Mouse (Mus musculus) intestine, postnatal 0 days (tissue): ENCODE measurements around the gene Tcf7l1. TPM values are rescaled to one million over a fixed set of nuclear protein-coding genes. Genes with fewer than 3 reads are reported as not detected.

Source experiments
- ATAC-seq: fragments of 200-750 bp; cut with Nextera tagmentation; 2 replicates; pipeline ENCODE4 v1.8.0; 2017; ENCODE audit warnings: mild to moderate bottlenecking, moderate TSS enrichment, moderate library complexity
- H3K27ac ChIP-seq: fragments of 300-500 bp; sonication (generic); 2 replicates; pipeline ENCODE4 v1.5.1; 2014; ENCODE audit warnings: mild to moderate bottlenecking, low read depth, low read length, moderate library complexity
- H3K27me3 ChIP-seq: fragments of 300-500 bp; sonication (generic); replicated peaks from 2 replicates; pipeline ENCODE4 v1.6.1; 2014; ENCODE audit warnings: low read length, mixed read lengths; ENCODE audit not compliant: control insufficient read depth, insufficient read depth
- H3K36me3 ChIP-seq: fragments of 300-500 bp; sonication (generic); 2 replicates; pipeline ENCODE4 v1.6.1; 2014; ENCODE audit warnings: mild to moderate bottlenecking, moderate library complexity; ENCODE audit not compliant: control insufficient read depth, insufficient read depth
- H3K4me1 ChIP-seq: fragments of 300-500 bp; sonication (generic); replicated peaks from 2 replicates; pipeline ENCODE4 v1.6.1; 2014; ENCODE audit warnings: antibody characterized with exemption, low read length, mixed read lengths; ENCODE audit not compliant: control insufficient read depth, insufficient read depth
- H3K4me2 ChIP-seq: fragments of 300-500 bp; sonication (generic); replicated peaks from 2 replicates; pipeline ENCODE4 v1.6.1; 2014; ENCODE audit warnings: low read depth, mild to moderate bottlenecking, moderate library complexity
- H3K4me3 ChIP-seq: fragments of 300-500 bp; sonication (generic); 2 replicates; pipeline ENCODE4 v1.5.1; 2014; ENCODE audit warnings: low read depth, low read length
- H3K9ac ChIP-seq: fragments of 300-500 bp; sonication (generic); 2 replicates; pipeline ENCODE4 v1.6.1; 2014; ENCODE audit warnings: mild to moderate bottlenecking, low read depth, low read length
- H3K9me3 ChIP-seq: fragments of 300-500 bp; sonication (generic); 2 replicates; pipeline ENCODE4 v1.6.1; 2016; ENCODE audit warnings: mixed run types; ENCODE audit not compliant: control insufficient read depth
- CTCF ChIP-seq: sonication (generic); IDR thresholded peaks from 2 replicates; pipeline ENCODE4 v1.5.1; 2016; ENCODE audit warnings: low read depth, mild to moderate bottlenecking, control low read depth, antibody characterized with exemption, moderate library complexity
- WGBS: fragments of 180-500 bp; shearing (Covaris S2); extraction: QIAGEN DNeasy Blood & Tissue Kit; methylation state at CpG from one replicate; pipeline ENCODE4 v1.1.7; 2014; 5-methylcytosine and 5-hydroxymethylcytosine counted together
- polyA plus RNA-seq: library from polyadenylated mRNA; unstranded; fragments of >200 nt; fragmentation: Nextera tagmentation; extraction: Ambion mirVana; gene quantifications from 2 replicates; pipeline ENCODE4 v1.2.1, GENCODE M21; 2015

Tcf7l1 gene
- polyA plus RNA-seq, 1 experiment from 2014 or later: 6.8 TPM

DNA sequence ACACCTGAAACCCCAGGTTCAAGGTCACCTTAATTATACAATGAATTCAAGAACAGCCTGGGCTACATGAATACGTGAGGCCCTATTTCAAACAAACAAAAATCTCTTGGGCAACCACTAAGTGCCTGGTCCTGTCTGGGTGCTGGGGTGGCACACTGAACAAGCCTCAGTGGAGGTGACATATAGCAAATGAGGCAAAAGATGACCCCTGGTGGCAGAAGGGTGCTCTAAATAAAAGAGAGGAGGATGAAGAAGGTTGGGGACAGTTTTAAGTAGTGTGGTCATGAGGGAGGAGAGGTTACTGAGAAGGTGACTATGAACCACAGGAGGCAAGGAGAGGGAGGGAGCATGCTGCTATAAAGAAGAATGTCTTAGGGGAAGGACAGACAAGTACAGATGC, 37.8 kb downstream of the Tcf7l1 start:
- 74% methylated on average over 1 of the region's 1 CpGs for WGBS
- no peak for ATAC-seq
- Histone ChIP-seq H3K9me3 (no peaks in the 10 kb centered on the region), H3K36me3 (no peaks in the 10 kb centered on the region), H3K27ac (no peak overlapping the region), H3K27me3 (no peaks in the 10 kb centered on the region), H3K4me2 (no peak overlapping the region), H3K4me1 (no peaks in the 10 kb centered on the region), H3K4me3 (no peak overlapping the region), H3K9ac (no peak overlapping the region)
- peak; percentile 48 for TF ChIP-seq CTCF

DNA sequence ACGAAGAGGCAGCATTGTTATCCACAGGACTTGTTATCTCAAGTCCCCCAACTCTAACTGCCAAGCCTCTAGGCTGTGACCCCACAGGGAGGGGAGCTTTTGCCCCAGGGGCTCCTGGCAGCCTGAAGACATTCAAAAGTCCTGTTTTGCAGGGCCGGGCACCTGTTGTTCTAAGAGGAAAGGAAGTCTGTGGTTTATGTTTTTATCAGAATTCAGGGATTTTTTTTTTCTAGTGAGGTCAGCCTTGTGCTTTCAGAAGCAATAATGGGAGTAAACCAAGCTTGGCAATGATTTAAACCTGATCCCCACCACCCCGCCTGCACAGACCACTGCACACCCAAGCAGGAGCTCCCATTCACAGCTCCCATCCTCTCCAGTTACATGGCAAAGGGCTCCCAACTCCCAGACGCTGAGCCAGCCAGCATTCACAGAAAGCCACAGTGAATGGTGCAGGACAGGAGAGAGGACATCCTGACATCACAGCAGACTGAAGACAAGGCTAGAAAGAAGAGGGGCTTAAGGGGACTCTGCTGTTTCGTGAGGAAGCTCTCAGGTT, 40.1 kb downstream of the Tcf7l1 start:
- Histone ChIP-seq H3K4me1 (no peaks in the 10 kb centered on the region), H3K4me3 (no peak overlapping the region), H3K27me3 (no peaks in the 10 kb centered on the region), H3K9me3 (no peaks in the 10 kb centered on the region), H3K36me3 (no peaks in the 10 kb centered on the region), H3K27ac (no peak overlapping the region), H3K4me2 (no peak overlapping the region), H3K9ac (no peak overlapping the region)
- TF ChIP-seq CTCF: no peak
- no peak for ATAC-seq
- WGBS: 38% methylated on average over 5 of the region's 5 CpGs

DNA sequence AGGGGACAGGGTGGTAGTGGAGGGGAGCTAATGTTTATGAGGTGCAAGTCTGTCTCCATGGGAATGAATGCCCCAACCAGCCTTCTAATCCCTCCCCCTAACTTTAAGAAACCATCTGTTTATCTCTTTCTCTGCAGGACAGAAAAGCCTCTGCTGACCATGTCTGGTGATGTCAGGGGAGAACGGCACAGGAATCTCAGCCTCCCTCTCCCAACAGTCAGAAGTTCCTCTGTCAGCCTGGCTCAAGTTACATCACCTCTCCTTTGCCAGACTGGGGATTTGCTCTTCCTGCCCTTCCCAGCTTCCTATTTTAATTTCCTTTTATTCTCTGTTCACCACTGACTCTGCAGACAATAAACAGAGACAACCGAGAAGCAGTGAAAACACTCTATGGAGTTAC, 40.6 kb downstream of the Tcf7l1 start:
- no peak for TF ChIP-seq CTCF
- Histone ChIP-seq H3K4me1 (no peaks in the 10 kb centered on the region), H3K9me3 (no peaks in the 10 kb centered on the region), H3K36me3 (no peaks in the 10 kb centered on the region), H3K4me3 (no peak overlapping the region), H3K27ac (no peak overlapping the region), H3K27me3 (no peaks in the 10 kb centered on the region), H3K4me2 (no peak overlapping the region), H3K9ac (no peak overlapping the region)
- no peak for ATAC-seq
- WGBS: 23% methylated on average over 2 of the region's 2 CpGs

DNA sequence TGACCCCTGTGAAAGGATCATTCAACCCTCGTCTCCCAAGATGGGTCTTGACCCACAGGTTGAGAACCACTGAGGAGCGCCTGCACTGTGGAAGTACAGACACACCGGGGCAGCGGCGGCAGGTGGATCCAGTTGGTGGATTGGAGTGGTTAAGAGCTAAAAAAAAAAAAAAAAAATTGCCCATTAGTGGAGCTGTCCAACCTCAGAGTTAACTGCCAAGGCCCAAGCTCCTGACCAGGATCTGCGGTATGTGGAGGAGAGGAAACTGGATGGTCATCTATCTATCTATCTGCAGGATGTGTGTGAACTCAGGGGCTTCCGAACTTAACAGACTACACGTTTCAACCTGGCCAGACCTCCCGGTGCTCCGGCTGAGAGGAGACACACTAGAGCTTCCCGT, 41.2 kb downstream of the Tcf7l1 start:
- 60% methylated on average over 11 of the region's 11 CpGs for WGBS
- H3K36me3 ChIP-seq: no peaks in the 10 kb centered on the region
- H3K4me1 ChIP-seq: no peaks in the 10 kb centered on the region
- no peak overlapping the region for H3K9ac ChIP-seq
- TF ChIP-seq CTCF: no peak
- H3K4me2 ChIP-seq: no peak overlapping the region
- no peak for ATAC-seq
- no peaks in the 10 kb centered on the region for H3K27me3 ChIP-seq
- no peak overlapping the region for H3K27ac ChIP-seq
- no peak overlapping the region for H3K4me3 ChIP-seq
- no peaks in the 10 kb centered on the region for H3K9me3 ChIP-seq

DNA sequence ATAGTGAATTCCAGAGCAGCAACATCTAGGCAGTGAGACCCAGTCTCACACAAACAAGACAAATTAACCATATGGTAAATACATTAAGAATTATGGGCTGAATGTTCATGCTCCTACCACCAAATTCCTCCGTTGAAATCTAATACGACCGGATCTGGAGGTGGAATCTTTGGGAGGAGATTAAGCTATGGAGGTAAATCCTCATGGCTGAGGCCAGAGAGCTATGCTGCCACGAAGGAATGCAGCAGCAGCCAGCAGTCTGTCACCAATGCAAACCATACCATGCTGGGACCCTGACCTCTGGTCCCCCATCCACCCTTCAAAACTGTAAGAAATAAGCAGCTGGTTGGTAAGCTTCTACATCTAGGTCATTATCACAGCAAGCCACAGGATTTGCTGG, 41.9 kb downstream of the Tcf7l1 start:
- Histone ChIP-seq H3K4me2 (no peak overlapping the region), H3K4me1 (no peaks in the 10 kb centered on the region)

DNA sequence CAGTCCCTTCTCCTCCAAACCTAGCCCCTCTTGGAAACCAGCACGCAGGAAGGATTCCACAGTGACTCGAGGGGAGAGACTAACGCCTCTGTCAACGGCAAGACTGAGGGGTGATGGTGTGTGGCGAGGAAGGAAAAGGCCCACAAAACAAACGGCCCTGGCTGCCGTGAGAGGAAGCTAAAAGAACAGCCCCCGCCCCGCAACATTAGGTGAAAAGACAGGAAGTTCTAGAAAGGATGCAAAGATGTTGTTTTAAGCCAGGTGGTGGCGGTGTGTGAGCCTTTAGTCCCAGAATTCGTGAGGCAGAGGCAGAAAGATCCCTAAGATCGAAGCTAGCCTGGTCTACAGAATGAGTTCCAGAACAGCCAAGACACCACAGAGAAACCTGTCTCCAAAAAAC, 43.3 kb downstream of the Tcf7l1 start:
- no peak for TF ChIP-seq CTCF
- Histone ChIP-seq H3K9ac (no peak overlapping the region), H3K27ac (no peak overlapping the region), H3K4me1 (peaks cover 2% of the 10 kb centered on the region; the same call in 1 of the 2 replicates), H3K4me3 (no peak overlapping the region), H3K36me3 (no peaks in the 10 kb centered on the region), H3K9me3 (no peaks in the 10 kb centered on the region), H3K4me2 (no peak overlapping the region), H3K27me3 (no peaks in the 10 kb centered on the region)
- 50% methylated on average over 12 of the region's 12 CpGs for WGBS
- no peak for ATAC-seq

More for the DNA sequence above, 41.9 kb downstream of the Tcf7l1 start:
- no peak for TF ChIP-seq CTCF
- no peak overlapping the region for H3K9ac ChIP-seq
- H3K27me3 ChIP-seq: no peaks in the 10 kb centered on the region
- no peak overlapping the region for H3K27ac ChIP-seq
- ATAC-seq: no peak
- WGBS: 43% methylated on average over 4 of the region's 4 CpGs
- H3K36me3 ChIP-seq: no peaks in the 10 kb centered on the region
- H3K4me3 ChIP-seq: no peak overlapping the region
- no peaks in the 10 kb centered on the region for H3K9me3 ChIP-seq
